Mouse (Mus musculus): ENCODE data around the gene Ak4. TPM values are rescaled to one million over a fixed set of nuclear protein-coding genes. Genes with fewer than 3 reads are reported as not detected.
"Not testable (repeated sequence)": the region's sequence is repeated elsewhere in the genome, so short reads cannot be mapped to it uniquely, and the experiment has no call there.

The Ak4 gene
- total RNA-seq, 2 experiments from 2014 or later = 10.2 to 11.8 TPM

DNA sequence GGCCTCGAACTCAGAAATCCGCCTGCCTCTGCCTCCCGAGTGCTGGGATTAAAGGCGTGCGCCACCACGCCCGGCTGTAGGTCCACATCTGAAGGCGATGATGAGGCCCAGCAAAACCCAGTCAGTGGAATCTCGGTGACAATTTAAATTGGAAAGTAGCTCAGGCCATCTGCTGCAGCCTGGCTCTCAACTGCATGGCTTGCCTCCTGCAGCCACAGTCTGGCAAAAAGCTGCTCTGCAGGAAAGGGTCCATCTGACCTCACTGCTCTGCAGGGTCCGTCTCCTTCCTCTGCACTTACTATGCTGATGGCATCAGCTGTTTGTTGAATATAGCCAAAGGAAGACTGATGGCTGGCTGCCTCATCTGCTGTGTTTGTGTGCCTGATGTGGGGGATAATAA lies 3.9 kb downstream of the Ak4 start:
- intact Hi-C loops (cut with DNase I) = no loop called here
- DNase-seq = peak; percentile 79

DNA sequence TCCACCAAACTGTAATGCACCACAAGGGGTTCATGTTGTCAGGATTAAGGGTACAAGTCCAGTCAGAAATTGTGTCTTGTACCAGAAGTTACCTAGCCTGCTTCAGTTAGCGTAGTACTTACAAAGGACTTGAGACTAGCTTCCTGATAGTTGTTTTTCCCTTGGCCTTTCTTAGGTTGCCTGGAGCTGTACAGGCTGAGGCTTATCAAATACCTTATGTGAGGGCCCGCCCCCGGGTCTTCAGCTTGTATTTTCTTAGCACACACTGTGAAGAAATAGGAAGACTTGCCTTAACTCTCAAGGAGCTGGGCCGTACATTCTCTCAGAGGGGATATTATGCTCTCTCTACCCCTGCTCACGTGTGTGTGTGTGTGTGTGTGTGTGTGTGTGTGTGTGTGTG lies 4.5 kb downstream of the Ak4 start:
- intact Hi-C loops (cut with DNase I) = no loop called here
- DNase-seq = no peak

DNA sequence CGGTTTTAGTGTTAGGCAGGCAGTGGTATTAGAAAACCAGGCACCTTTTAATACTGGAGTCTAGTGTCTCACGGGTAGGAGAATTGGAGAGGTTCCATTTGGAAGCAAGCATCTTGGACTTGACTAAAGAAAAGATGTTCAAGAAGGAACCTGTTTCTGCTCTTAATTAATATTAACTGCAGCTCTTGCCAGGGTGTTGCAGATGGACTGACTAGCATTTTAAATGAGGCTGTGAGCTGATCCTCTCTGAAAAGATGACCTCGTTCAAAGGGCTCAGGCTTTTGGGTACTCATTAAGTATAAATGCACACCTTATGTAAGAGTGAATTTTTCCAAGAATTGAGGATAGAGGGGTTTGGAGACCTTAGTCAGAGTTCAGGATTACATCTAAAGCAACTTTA lies 5.4 kb downstream of the Ak4 start:
- DNase-seq = no peak
- intact Hi-C loops (cut with DNase I) = no loop called here

DNA sequence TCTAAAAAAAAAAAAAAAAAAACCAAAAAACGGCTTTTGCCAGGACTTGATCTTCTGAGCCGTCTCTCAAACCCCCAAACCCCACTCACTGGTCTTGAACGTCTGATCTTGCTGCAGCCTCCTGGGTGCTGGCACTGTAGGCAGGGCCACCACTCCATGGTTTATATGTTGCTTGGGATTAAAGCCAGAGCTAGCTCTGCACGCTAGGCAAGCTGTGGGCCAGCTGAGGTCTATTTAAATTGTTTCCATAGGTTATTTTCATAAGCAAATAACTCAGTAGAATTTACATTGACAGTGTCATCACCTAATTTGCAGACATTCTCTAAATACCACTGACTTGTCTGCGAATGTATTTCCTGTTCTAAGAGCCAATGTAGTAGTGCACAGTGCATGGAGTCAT lies 6.0 kb downstream of the Ak4 start:
- intact Hi-C loops (cut with DNase I) = no loop called here
- no peak for DNase-seq

DNA sequence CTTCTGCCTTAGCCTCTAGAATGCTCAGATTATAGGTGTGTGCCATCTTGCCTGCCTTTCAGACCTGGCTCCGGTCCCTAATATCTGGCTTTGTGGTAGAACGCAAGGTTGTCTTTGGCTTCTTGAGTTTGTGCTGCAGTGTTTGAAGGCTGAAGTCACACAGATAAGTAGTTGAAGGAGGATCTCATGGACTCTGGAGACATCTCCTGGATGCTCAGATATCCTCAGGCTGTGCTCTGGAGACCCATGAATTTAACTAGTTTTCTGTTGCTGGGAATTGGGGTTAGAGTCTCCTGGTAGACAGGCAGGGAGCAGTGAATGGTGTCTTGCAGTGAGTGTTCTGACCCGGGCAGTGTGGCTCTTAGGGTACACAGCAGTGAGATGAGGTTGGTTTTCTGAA lies 6.6 kb downstream of the Ak4 start:
- intact Hi-C loops (cut with DNase I) = no loop called here
- DNase-seq = no peak

DNA sequence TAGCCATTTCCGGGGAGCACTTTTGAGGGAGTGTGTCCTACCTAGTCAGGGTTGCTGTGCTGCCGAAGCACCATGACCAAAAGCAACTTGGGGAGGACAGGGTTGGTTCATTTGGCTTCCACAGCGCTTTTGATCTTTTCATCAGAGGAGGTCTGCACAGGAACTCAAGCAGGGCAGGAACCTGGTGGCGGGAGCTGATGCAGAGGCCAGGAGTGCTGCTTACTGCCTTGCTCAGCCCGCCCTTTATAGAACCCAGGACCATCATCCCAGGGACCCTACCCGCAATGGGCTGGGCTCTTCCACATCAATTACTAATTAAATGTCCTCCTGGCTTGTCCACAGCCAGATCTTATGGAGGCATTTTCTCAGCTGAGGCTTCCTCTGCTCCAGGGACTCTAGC lies 7.5 kb downstream of the Ak4 start:
- no peak for DNase-seq
- intact Hi-C loops (cut with DNase I) = no loop called here

DNA sequence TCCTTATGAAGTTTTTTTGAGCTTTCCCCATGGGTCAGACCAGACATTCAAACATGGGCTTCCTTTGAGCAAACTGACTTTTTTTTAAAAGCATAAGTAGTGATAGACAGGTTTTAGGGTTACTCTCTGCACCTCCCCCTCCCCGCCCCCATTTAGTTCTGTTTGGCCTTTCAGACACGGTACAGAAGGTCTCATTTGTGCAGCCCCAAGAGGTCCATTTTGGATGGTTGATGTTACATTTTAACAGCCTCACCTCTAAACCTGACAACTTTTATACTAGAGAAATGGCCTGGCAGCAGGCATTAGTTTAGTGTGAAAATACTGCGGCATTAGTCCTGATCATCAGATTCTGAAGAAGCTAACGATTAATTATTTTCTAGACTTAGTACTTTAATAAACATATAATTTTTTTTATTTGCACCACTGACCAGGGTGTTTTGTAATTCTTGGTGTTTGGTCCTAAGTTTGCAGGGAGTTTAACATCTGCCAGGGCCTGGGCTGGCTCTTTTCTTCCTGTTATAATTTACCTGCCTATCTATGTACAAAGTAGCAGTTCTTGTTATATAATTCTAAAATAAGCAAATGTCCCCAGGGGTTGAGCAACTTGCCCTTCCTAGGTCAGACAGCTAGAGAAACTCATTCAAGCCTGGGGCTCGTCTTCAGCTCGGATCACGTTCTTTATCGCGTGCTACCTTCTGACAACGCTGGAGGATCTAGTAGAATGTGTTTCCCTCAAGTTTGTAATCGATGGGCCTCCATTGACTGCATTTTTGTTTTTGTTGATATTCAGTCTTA lies 9.0 kb downstream of the Ak4 start:
- DNase-seq = no peak
- intact Hi-C loops (cut with DNase I) = no loop called here

DNA sequence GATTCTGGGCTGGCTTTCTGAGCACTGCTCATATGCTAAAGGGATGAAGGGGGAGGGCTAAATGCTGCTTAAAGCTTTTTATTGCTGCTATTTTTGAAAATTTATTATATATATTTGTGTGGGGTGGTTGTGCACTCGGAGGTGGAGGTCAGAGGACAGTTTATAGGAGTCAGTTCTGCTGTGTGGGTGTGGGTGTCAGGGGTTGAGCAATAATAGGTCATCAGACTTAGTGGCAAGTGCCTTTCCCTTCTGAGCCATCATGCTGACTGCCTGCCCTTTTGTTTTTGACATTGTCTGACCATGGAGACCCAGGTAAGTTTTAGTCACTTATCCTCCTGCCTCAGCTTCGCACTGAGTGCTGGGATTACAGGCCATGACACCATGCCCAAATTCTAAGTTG lies 10.0 kb downstream of the Ak4 start:
- no peak for DNase-seq
- intact Hi-C loops (cut with DNase I) = no loop called here

DNA sequence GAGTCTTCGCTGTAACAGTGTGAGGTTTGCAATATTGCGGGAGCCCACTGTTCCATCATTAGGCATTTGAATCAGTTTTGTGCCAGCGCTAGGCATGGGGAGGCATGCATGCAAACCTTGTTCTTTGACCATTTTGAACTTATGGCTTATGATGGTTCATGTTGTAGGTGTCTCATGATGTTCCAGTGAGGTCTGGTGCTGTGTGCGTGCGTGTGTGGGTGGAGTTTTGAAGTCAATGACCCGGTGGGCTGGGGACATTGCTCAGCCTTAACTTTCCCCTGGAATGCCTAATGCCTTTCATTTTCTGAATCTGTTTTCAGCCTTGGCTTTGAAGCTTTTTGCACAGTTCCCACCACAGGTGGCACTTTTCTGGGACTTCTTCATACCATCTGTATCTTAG lies 10.9 kb downstream of the Ak4 start:
- no peak for DNase-seq
- intact Hi-C loops (cut with DNase I) = no loop called here

DNA sequence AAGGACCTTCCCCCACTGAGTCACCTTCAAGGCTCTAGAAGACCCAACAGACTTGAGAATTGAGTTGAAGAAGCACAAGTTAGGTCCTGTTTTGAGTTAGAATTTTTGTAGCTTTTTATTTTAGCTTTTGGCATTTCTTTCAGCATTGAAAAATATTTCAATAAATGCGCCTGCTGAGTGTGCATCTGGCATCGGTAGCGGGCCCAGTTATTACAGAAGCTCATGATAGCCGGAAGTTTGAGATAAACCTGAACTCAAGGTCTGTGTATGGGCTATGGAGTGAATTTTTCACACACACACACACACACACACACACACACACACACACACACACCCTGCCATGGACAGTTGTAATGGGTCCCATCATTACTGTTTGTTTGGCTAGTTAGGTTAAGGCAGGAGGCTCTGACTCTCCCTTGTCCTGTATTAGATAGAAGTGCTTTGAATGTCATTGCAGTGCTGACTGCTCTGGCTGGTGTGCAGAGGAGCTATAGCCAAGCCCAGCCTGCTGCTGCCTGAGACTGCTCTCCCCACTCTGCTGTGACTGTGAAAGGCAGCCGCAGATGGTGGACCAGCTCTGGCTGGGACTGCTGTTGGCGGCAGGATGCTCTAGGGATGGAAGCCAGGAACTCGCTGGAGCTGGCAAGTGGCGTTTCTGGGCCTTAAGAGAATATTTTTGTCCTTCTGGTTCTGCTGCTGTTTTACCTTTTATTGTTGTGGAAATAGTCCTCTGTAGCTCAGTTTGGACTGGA lies 17.9 kb downstream of the Ak4 start:
- DNase-seq = peak; percentile 87
- intact Hi-C loops (cut with DNase I) = no loop called here

DNA sequence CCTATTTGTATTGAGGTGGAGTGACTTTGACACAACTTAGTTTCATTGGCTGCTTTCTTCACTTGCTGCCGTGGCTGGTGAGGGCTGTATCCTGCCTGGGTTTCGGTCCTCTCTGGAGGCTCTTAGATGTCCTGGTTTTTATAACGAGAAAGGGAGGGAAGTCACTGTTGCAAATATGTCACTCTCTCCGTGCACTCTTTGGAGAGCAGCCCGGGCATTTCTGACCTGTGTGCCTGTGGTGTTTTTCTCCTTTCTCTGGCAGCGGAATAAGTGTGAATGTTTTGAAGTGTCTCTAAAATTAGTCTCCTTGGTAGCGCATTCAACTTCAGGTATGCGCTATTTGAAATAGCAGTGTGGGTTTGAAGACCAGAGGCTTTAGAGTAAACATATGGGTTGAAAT lies 19.2 kb downstream of the Ak4 start:
- intact Hi-C loops (cut with DNase I) = no loop called here
- no peak for DNase-seq

DNA sequence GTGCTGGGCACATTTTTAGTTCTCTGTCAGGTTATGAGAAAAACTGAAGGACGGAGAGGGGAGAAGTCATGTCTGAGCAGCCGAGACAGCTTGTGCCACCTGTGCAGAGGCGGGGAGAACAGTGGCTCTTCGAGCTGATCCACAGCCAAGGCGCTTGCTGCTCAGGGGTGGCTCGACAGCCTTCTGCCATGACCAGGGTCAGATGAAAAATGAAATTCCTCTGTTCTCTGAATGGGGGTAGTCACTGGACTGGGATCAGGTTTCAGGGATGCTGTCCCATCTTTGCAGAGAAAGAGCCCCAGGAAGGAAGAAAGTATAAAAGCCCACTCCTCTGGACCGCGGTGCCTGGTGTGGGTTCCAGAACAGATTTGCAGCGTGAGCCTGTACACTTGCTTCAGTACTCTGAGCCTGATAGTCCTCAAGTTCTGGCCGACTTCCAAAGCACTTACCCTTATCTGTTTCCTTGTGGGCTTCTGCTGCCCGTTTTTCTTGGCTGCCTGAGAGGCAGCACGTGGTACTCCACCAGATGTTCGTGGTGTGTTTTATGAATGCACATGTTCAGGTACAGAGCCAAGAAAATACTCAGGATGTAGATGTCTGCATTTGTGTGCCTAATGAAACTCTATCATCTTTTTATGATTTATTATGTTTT lies 20.8 kb downstream of the Ak4 start:
- peak; percentile 56 for DNase-seq
- intact Hi-C loops (cut with DNase I) = no loop called here

DNA sequence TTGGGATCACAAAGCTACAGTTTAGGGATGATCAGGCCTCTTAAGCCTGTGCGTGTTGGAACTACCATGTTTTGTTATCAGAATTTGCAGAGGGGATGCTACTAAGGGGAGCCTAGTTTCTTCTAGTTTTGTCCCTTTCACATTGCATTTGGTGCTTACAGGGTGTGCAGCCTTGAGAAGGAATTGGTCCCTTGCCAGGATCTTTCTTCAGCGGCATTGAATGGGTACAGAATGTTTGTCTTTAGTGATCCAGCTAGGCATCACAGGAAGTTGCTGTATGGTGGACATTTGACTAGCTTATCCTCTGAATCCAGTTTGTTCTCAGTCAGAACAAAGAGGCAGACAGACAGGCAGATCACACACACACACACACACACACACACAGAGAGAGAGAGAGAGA lies 23.7 kb downstream of the Ak4 start:
- no peak for DNase-seq
- intact Hi-C loops (cut with DNase I) = no loop called here

DNA sequence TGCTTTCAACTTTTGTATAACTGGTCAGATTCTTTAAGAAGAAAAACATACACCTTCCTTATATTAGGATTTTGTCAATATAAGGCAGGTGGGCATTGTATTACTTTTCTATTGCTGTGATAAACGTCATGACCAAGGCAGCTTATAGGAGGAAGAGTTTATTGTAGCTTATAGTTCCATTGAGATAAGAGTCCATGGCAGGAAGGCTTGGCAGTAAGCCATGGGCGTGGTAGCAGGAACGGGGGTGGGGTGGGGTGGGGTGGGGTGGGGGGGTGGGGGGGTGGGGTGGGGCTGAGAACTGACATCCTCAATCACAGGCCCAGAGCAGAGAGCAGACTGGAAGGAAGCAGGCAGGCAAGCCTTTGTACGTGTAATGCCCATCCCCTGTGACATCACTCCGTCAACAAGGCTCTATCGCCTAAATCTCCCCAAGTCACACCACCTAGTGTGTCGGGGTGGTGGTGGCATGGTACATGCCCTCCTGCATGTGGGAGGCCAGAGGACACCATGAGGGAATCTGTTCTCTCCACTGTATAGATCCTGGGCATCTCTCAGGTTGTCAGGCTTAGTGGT lies 24.4 kb downstream of the Ak4 start:
- DNase-seq = no peak
- intact Hi-C loops (cut with DNase I) = no loop called here

DNA sequence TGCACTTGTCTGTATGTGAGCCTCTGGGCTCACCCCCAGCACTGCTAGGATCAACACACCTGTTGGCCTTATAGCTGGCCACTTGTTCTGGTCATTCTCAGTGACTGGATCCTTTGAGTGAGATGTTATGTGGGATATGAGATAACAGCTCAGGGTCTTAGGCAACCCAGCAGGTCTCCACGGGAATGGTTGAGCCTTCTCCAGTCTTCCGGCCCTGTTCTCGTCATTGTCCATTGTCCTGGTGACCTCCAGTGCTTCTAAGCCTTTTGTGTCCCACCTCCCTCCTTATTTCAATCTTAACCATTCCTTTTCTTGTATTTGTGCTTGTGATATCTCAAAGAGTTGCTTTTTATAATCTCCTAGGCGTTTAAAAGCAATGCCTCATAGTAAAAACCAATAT lies 26.6 kb downstream of the Ak4 start:
- intact Hi-C loops (cut with DNase I) = no loop called here
- DNase-seq = no peak

DNA sequence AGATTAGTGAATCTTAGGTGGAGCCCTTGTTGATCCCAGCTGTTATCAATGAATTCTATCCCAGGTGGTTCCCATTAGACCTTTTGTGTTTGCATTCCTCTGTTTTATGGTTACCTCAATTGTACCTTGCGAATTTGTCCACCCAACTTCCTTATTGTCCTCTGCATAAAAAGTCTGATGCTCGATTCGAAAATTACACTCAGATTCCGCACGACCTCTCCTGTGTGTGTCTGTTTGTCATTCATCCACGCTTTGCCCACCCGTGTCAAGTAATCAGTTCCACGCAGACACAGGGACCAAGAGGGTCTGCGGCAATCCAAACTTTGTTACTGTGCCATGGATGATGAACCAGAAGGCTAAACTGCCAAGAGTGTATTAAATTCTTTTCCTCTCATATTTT lies 27.5 kb downstream of the Ak4 start:
- intact Hi-C loops (cut with DNase I); DNase-seq: not testable (repeated sequence)

DNA sequence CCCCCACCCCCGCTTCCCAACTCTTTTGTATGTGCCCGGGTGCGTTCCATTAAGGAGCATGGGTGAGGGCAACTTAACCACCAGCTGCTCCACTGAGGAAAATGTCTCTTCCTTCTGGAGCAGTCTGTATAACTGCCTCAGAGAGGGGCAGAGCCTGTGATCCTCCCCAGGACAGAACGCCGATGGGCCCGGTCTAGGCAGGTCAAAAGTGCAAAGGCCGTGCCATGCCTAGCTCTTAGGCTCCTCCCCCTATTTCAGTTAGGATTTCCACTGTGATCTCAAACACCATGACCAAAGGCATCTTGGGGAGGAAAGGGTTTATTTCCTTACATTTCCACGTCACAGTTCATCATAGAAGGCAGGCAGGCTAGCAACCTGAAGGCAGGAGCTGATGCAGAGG lies 29.6 kb downstream of the Ak4 start:
- DNase-seq = no peak
- intact Hi-C loops (cut with DNase I) = no loop called here

DNA sequence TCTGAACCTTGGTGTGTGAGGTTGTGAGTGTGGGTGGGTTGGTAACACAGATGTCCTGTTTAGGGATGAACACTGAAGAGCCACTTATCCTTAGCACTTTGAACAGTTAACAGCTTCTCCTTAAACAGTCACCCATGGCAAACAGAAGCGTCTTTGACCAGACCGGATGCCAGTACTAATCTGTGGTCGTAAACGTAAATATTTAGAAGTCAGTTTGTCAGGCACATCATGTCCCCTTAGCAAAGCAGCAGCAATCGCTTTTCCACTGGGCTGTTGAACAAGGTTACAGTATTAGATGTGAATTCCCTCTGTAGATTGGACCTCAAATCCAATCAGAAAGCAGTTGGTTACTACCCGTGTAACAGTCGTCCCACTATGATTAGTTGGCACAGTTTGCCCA lies 30.3 kb downstream of the Ak4 start:
- intact Hi-C loops (cut with DNase I) = no loop called here
- DNase-seq = no peak

DNA sequence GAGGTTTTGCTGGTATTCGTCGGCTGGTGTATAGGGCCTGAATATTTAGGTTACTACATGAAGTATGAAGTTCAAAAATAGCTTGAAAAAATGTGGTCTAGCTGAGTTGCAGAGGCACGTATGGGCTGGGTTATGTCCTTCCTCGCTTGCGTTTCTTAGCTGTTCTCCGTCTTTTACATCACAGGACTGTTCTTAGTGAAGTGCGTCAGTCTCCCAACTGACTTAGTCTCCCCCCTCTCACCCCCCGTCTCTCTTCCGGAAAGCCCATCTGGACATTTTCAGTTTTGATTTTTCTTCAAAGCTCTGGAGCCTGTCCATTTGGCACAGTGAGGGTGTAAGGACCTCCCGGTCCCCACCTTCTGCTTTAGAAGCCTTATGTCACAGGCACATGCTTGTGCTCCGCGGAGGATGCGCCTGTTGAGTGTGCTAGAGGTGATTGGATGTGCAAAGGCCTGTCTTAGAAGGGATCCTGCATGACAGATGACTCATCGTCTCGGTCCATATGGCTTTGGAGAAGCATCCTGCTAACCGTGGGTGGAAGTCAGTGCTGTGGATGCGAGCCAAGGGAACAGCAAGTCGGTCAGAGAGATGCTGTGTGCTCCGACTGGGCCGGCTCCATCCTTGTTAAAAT lies 31.2 kb downstream of the Ak4 start:
- intact Hi-C loops (cut with DNase I) = no loop called here
- peak; percentile 92 for DNase-seq

DNA sequence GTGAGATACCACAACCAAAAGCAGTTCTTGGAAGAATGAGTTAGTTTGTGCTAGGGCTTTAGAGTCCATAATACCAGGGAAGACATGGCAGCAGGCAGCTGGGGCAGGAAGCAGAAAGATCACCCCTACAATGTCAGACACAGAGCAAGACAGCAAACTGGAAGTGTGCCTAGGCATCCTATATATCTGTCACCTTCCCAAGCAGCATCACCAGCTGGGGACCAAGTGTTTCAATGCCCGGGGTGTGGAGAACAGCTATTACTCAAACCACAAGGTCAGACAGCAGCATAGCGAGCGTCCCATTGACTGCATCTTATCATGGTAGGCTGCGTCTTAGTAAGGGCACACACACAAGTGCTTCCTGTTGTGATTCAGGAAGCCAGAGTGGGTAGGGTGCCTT lies 32.0 kb downstream of the Ak4 start:
- intact Hi-C loops (cut with DNase I) = no loop called here
- peak; percentile 43 for DNase-seq

DNA sequence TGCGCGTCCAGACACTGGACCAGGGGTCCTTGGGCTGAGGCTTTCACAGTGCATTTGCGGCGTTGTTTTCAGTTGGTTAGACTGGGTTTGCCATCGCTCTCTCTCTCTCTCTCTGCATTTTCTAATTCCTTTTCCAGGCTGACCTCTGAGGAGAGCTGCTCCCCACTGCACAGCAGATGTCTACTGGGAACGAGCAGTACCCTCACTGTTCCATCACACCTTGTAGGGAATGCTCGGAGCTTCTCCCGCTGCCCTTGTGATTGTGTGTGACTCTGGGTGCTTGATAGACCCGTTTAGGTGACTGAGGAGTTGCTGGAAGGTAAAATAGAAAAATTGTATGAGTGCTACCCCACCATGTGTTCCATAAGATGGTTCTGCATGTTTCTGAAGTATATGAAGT lies 33.8 kb downstream of the Ak4 start:
- DNase-seq = no peak
- intact Hi-C loops (cut with DNase I) = no loop called here
